Mouse (Mus musculus) kidney, embryonic 16.5 days (tissue): ENCODE measurements around the gene Anp32b. TPM values are rescaled to one million over a fixed set of nuclear protein-coding genes. Genes with fewer than 3 reads are reported as not detected.

ENCODE experiments used
- ATAC-seq: fragments of 200-750 bp; cut with Nextera tagmentation; 2 replicates; pipeline ENCODE4 v1.8.0; 2017; ENCODE audit warnings: moderate TSS enrichment; ENCODE audit not compliant: low FRiP score, low TSS enrichment
- H3K27ac ChIP-seq: fragments of 300-500 bp; sonication (generic); 2 replicates; pipeline ENCODE4 v1.5.1; 2014; ENCODE audit warnings: low read length
- H3K27me3 ChIP-seq: fragments of 300-500 bp; sonication (generic); 2 replicates; pipeline ENCODE4 v1.6.1; 2014; ENCODE audit warnings: low read length, control low read depth, mixed read lengths; ENCODE audit not compliant: insufficient read depth
- H3K36me3 ChIP-seq: fragments of 300-500 bp; sonication (generic); 2 replicates; pipeline ENCODE4 v1.6.1; 2014; ENCODE audit warnings: low read length, control low read depth, mixed read lengths; ENCODE audit not compliant: insufficient read depth
- H3K4me1 ChIP-seq: fragments of 300-500 bp; sonication (generic); 2 replicates; pipeline ENCODE4 v1.6.1; 2014; ENCODE audit warnings: low read length, control low read depth, mixed read lengths; ENCODE audit not compliant: insufficient read depth
- H3K4me2 ChIP-seq: fragments of 300-500 bp; sonication (generic); replicated peaks from 2 replicates; pipeline ENCODE4 v1.6.1; 2014; ENCODE audit warnings: low read depth, low read length
- H3K4me3 ChIP-seq: fragments of 300-500 bp; sonication (generic); 2 replicates; pipeline ENCODE4 v1.5.1; 2014; ENCODE audit warnings: mild to moderate bottlenecking, low read length
- H3K9ac ChIP-seq: fragments of 300-500 bp; sonication (generic); replicated peaks from 2 replicates; pipeline ENCODE4 v1.6.1; 2014; ENCODE audit warnings: low read length
- H3K9me3 ChIP-seq: fragments of 300-500 bp; sonication (generic); 2 replicates; pipeline ENCODE4 v1.6.1; 2016; ENCODE audit warnings: low read length, control low read depth
- WGBS: fragments of 180-500 bp; shearing (Covaris S2); extraction: QIAGEN DNeasy Blood & Tissue Kit; methylation state at CpG from one replicate; pipeline ENCODE4 v1.1.7; 2014; 5-methylcytosine and 5-hydroxymethylcytosine counted together
- polyA plus RNA-seq: library from polyadenylated mRNA; unstranded; fragments of >200 nt; fragmentation: Nextera tagmentation; extraction: Ambion mirVana; gene quantifications from 2 replicates; pipeline ENCODE4 v1.2.1, GENCODE M21; 2015

Anp32b gene
- polyA plus RNA-seq, 1 experiment from 2014 or later, result 284 TPM

GRCm38 (mm10) chr4:46428903-46429499, 21.7 kb upstream of the Anp32b start:
- Histone ChIP-seq H3K4me2 (no peak overlapping the region), H3K9me3 (no peaks in the 10 kb centered on the region), H3K9ac (no peak overlapping the region), H3K4me3 (no peak overlapping the region), H3K27ac (no peak overlapping the region), H3K4me1 (no peaks in the 10 kb centered on the region), H3K27me3 (no peaks in the 10 kb centered on the region), H3K36me3 (no peaks in the 10 kb centered on the region)
- 74% methylated on average over 10 of the region's 10 CpGs for WGBS
- no peak for ATAC-seq

GRCm38 (mm10) chr4:46432339-46433036, 18.2 kb upstream of the Anp32b start:
- H3K9me3 ChIP-seq, result no peaks in the 10 kb centered on the region
- ATAC-seq, result no peak
- 80% methylated on average over 12 of the region's 12 CpGs for WGBS

GRCm38 (mm10) chr4:46442501-46442900, 8.2 kb upstream of the Anp32b start:
- Histone ChIP-seq H3K36me3 (no peaks in the 10 kb centered on the region), H3K9ac (no peak overlapping the region), H3K4me1 (no peaks in the 10 kb centered on the region), H3K4me3 (no peak overlapping the region), H3K27me3 (no peaks in the 10 kb centered on the region), H3K4me2 (no peak overlapping the region), H3K27ac (no peak overlapping the region), H3K9me3 (no peaks in the 10 kb centered on the region)
- 51% methylated on average over 4 of the region's 4 CpGs for WGBS
- no peak for ATAC-seq

More at GRCm38 (mm10) chr4:46432339-46433036, 18.2 kb upstream of the Anp32b start:
- H3K27ac ChIP-seq, result no peak overlapping the region
- H3K4me3 ChIP-seq, result no peak overlapping the region
- H3K9ac ChIP-seq, result no peak overlapping the region
- H3K27me3 ChIP-seq, result no peaks in the 10 kb centered on the region
- no peak overlapping the region for H3K4me2 ChIP-seq
- no peaks in the 10 kb centered on the region for H3K36me3 ChIP-seq
- no peaks in the 10 kb centered on the region for H3K4me1 ChIP-seq

- WGBS, result 35% methylated on average over 9 of the region's 9 CpGs
- H3K4me2 ChIP-seq, result no peak overlapping the region
- H3K27me3 ChIP-seq, result no peaks in the 10 kb centered on the region
- H3K27ac ChIP-seq, result no peak overlapping the region
- H3K9me3 ChIP-seq, result no peaks in the 10 kb centered on the region
- 0 out of 2 replicates have a peak overlapping the region, but pooled peaks have one; percentile 31 for H3K9ac ChIP-seq
- H3K4me1 ChIP-seq, result peaks cover 3% of the 10 kb centered on the region; the same call in 1 of the 2 replicates
- no peaks in the 10 kb centered on the region for H3K36me3 ChIP-seq
- peak; percentile 39; the same call in 1 of the 2 replicates for ATAC-seq
- no peak overlapping the region for H3K4me3 ChIP-seq
Measured at GRCm38 (mm10) chr4:46445237-46445945, 5.3 kb upstream of the Anp32b start.

- Histone ChIP-seq H3K36me3 (no peaks in the 10 kb centered on the region), H3K9ac (no peak overlapping the region), H3K4me1 (peaks cover 3% of the 10 kb centered on the region; the same call in 1 of the 2 replicates), H3K9me3 (no peaks in the 10 kb centered on the region), H3K27me3 (no peaks in the 10 kb centered on the region), H3K27ac (no peak overlapping the region), H3K4me2 (no peak overlapping the region), H3K4me3 (no peak overlapping the region)
- ATAC-seq, result no peak
- WGBS, result 55% methylated on average over 1 of the region's 1 CpGs
Measured at GRCm38 (mm10) chr4:46447461-46447860, 3.2 kb upstream of the Anp32b start.

GRCm38 (mm10) chr4:46448886-46449285, 1.8 kb upstream of the Anp32b start:
- Histone ChIP-seq H3K36me3 (no peaks in the 10 kb centered on the region), H3K27me3 (no peaks in the 10 kb centered on the region), H3K27ac (no peak overlapping the region), H3K4me2 (no peak overlapping the region), H3K4me3 (no peak overlapping the region), H3K9ac (no peak overlapping the region), H3K9me3 (no peaks in the 10 kb centered on the region), H3K4me1 (peaks cover 15% of the 10 kb centered on the region)
- 60% methylated on average over 6 of the region's 6 CpGs for WGBS
- no peak for ATAC-seq

GRCm38 (mm10) chr4:46450020-46450518, 633 bp upstream of the Anp32b start:
- H3K4me3 ChIP-seq, result peak overlapping the region; percentile 92
- H3K36me3 ChIP-seq, result no peaks in the 10 kb centered on the region
- 30% methylated on average over 7 of the region's 7 CpGs for WGBS
- H3K4me1 ChIP-seq, result peaks cover 26% of the 10 kb centered on the region
- peak overlapping the region; percentile 99 for H3K27ac ChIP-seq
- peak overlapping the region; percentile 100 for H3K9ac ChIP-seq
- no peak for ATAC-seq
- no peaks in the 10 kb centered on the region for H3K9me3 ChIP-seq
- H3K27me3 ChIP-seq, result no peaks in the 10 kb centered on the region
- H3K4me2 ChIP-seq, result peak overlapping the region; percentile 65

- Histone ChIP-seq H3K9ac (peak overlapping the region; percentile 100), H3K4me3 (peak overlapping the region; percentile 92), H3K9me3 (no peaks in the 10 kb centered on the region), H3K4me1 (peaks cover 34% of the 10 kb centered on the region), H3K27me3 (no peaks in the 10 kb centered on the region), H3K36me3 (no peaks in the 10 kb centered on the region), H3K4me2 (peak overlapping the region; percentile 74), H3K27ac (peak overlapping the region; percentile 99)
- under 1% methylated on average over 36 of the region's 70 CpGs for WGBS
- ATAC-seq, result peak; percentile 28
Measured at GRCm38 (mm10) chr4:46451240-46451757, 597 bp downstream of the Anp32b start.

- Histone ChIP-seq H3K4me3 (peak overlapping the region; percentile 92), H3K27me3 (no peaks in the 10 kb centered on the region), H3K9me3 (no peaks in the 10 kb centered on the region), H3K27ac (peak overlapping the region; percentile 99), H3K4me2 (peak overlapping the region; percentile 74), H3K4me1 (peaks cover 34% of the 10 kb centered on the region), H3K9ac (peak overlapping the region; percentile 100), H3K36me3 (no peaks in the 10 kb centered on the region)
- peak; percentile 36 for ATAC-seq
- under 1% methylated on average over 80 of the region's 111 CpGs for WGBS
Measured at GRCm38 (mm10) chr4:46451758-46452480, 1.2 kb downstream of the Anp32b start.
